Mouse (Mus musculus): ENCODE data around the gene Eppin. TPM values are rescaled to one million over a fixed set of nuclear protein-coding genes. Genes with fewer than 3 reads are reported as not detected.
A peak's percentile ranks its signal among the peaks of the same experiment; 100 is the strongest.
"Not testable (repeated sequence)": the region's sequence is repeated elsewhere in the genome, so short reads cannot be mapped to it uniquely, and the experiment has no call there.

The Eppin gene
- total RNA-seq (2021), result not detected
- long read RNA-seq, experiment 1, result 0 reads
- long read RNA-seq, experiment 2, result 0 reads

DNA sequence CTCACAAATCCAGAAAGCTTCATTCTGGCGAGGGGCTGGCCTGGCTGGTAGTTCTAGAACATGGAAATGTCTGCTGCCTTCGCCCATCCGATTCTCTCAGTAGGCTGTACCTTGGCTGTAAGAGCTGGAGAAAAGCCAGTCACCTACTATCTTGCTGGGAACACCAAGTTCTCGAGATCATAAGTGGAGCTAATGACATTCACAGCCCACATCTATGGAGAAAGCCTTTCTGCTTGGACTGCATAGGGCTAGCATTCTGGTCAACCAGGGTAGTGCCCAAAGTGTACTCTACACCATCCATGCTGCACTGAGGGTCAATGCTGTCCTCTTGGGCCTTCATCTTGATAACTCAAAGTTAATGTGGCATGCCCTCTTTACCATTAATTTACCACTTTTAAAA, at the start of gene Eppin:
Gene Eppin, minus strand, starts transcription at position 101 of the 400 bp plus-strand sequence.
- no peak for DNase-seq (ENCODE audit: low spot score)

DNA sequence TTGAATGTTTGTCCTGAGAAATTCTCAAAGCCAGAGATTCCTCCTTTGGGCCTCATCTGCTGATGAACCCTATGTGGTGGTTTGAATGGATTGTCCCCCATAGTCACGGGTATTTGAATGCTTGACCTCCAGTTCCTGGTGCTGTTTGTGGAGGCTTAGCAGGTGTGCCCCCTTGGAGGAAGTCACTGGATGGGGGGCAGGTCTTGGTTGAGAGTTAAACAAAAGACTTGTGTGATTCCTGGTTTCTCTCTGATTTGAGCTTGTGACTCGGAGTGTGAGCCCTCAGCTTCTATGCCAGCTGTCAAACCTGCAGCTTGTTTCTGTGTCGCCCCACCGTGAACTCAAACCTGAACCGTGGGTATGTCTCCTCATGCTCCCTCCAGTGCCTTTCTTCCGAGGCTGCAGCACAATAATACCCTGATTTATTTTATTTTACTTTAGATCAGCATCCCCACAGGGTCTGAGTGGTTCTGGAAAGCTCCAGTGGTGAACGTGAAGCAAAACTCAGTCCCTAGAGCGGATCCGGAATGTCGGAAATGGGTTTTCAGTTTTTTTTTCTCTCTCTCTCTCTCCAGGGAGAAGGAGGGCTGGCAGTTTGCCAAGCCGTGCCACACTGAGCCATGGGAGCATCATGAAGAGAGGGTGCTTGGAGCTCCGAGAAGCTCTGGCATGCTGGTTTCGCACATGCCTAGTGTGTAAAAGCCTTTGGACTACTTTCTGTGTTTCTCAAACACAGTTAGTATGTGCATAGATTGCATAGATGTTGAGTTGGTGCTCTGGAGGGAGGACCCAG, 48.7 kb upstream of the Eppin start:
- no peak for DNase-seq (ENCODE audit: low spot score)

DNA sequence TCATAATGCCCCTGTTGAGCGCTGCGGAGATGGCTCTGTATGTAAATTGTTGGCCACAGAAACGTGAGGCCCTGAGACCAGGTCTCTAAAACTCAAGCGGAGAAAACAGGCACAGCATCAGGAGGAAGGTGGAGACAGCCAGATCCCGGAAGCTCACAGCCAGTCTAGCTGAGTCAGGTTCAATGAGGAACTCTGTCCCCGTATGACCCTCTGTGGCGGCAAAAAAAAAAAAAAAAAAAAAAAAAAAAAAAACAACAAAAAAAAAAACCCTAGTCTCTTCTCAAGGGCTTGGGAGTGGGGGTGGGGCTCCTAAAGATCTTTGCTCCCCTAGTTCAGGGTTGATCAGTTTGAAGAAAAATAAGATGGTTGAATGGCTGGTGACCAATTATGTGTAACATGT, 47.7 kb upstream of the Eppin start:
- no peak for DNase-seq (ENCODE audit: low spot score)

DNA sequence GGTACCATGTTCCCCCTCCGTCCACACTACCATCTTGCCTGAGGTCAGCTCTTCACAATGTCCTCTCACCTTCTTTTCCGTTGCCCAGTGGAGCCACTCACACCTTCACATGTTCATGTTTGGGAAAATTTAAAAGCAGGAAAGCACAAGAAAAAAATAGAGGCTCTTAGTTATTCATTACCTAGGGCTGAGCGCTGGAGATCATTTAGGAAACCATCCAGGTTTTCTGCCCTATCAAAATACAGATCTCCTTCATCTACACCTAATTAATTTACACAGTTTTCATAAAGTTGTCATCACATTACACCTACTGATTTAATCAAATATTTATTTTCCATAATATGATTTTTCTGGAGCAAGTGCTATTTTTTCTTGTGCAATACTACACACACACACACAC, 45.3 kb upstream of the Eppin start, which contains the start of gene Wfdc16:
Gene Wfdc16, minus strand, starts transcription at position 101 of the 400 bp plus-strand sequence.
- DNase-seq (ENCODE audit: low spot score), result no peak

DNA sequence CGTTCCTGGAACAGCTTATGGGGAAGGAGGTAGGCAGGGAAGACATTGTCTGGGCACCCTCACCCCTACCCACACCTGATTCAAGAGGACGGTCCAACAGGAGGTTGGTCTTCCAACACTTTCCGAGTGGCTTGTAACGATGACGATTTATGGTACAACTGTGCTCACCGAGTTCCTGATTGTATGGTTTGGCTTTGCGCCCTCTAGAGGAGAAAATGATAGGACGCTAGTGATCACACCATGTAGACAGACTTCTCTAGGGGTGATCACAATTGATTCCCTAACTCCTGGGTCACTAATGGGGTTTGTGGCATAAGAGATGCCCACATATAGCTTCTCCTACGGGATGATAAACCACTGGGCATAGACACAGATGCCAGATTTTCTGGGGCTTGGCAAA, 41.9 kb upstream of the Eppin start:
- DNase-seq (ENCODE audit: low spot score), result no peak

DNA sequence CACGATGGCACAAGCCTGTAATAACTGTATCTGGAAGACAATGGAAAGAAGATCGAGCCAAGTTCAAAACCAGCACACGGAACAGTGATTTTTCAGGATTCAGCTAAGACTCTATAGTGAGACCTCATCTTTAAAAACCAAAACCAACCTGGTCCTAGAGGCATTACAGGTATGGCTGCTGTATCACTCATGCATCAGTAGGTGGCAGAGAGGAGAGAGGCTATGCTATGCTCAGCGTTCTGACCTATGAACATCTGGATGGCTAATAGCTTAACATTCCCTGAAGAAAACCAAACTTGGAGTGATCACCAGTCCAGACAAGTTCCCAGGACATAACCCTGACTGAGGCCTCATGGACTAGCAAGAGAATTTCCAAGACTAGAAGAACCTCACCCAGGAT, 28.4 kb upstream of the Eppin start:
- no peak for DNase-seq (ENCODE audit: low spot score)

DNA sequence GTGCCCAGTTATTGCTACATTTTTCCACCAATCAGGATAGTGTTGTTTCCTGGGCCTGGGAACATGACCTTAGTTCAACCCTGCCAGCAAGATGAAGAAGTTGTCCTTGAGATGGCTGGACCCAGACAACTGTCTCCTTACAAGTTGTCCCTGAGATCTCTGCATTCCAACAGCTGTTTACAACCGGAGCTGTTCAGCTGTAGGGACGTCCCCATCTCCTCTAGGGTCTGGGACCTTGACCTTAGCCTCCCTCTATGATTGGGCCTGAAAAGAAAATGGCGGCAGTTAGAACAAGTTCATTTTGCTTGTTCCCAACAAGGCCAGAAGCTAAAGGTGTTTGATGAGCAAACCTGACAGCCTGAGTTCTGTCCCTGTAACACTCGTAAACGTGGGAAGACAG, 25.7 kb upstream of the Eppin start:
- DNase-seq (ENCODE audit: low spot score), result no peak

DNA sequence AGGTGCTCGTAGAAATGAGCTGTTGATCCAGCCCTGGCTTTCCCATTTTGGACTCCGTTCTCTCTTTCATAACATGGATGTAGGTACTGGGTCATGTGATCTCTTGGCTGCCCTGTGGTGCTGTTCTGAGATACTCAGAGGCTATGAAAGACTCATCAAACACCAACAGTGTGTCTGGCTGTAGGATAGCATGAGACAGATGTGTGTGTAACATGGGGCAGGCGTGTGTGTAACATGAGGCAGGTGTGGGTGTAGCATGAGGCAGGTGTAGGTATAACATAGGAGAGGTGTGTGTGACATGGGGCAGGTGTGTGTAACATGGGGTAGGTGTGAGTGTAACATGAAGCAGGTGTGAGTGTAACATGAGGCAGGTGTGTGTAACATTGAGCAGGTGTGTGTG, 22.0 kb upstream of the Eppin start:
- DNase-seq (ENCODE audit: low spot score), result no peak

DNA sequence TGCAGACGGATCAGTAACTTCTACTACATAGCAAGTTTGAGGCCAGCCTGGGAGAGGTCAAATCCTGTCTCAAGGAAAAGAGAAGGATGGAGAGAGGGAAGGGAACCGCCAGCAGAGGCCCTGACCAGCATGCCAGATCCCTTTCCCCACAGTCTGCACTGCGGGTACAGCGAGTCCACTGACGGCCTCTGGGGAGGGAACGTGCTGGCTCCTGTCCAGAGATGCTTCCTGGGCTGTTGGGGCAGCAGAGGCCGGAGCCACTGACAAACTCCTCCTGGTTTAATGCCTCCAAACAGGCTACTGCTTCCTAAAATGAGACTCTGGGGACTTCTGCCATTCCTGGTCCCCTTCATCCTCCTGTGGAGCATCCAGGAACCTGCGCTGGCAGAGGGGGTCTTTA, 20.1 kb upstream of the Eppin start, which contains the start of the genes Wfdc6b and Wfdc8:
Gene Wfdc6b, plus strand, starts transcription at position 52 of the 400 bp plus-strand sequence.
Gene Wfdc8, minus strand, starts transcription at position 156 of the 400 bp plus-strand sequence.
- peak; percentile 51 for DNase-seq (ENCODE audit: low spot score)

DNA sequence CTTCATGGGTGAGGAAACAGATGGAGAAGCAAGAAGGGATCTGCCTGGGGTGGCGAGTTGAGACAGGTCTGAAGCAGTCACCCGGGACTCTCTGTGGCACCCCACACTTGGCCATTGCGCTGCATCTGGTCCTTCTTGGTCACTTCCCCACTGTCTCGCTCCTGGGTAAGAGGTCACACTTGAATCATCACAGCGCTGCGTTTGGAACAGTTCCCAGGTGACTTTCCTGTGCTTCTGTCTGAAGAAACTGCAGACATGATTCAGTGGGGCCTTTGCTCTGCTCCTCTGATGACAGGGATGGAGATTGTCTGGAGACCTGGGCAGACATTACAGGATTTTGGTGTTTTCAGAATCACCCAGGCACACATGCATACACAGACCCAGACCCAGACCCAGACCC, 15.4 kb upstream of the Eppin start:
- DNase-seq (ENCODE audit: low spot score), result no peak

DNA sequence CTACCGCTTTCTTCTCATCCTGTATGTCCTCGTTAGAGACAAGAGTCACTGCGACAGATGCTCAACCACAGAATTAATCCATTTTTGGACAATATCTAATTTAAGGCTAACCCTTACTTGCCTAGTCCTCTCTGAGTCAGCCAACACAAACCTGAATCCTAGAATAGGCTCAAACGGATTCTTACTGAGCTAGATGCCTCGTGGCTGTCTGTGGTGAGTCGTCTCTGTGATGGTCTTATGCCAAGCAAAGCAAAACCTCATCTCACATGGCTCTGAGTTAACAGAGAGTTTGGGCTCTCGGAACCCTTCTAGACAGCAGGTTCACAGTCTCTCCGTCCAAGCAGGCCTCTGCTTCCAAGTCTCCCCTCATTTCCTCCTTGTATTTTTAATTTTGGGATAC, 11.0 kb upstream of the Eppin start:
- no peak for DNase-seq (ENCODE audit: low spot score)

DNA sequence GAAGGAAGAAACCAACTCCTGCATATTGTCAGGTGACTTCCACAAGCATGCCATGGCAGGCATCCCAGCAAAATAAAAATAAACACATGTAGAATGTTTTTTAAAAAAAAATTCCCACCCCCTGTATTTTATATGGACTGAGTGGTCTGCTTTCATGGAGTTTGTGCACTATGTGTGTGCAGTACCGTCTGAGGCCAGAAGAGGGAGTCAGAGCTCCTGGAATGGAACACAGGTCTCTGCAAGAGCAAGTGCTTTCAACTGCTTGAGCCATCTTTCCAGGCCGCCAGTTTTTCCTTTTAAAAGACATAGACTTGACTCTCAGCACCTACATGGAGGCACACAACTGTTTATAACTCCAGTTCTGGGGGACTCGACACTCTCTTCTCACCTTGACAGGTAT, 10.1 kb upstream of the Eppin start:
- DNase-seq (ENCODE audit: low spot score), result no peak

DNA sequence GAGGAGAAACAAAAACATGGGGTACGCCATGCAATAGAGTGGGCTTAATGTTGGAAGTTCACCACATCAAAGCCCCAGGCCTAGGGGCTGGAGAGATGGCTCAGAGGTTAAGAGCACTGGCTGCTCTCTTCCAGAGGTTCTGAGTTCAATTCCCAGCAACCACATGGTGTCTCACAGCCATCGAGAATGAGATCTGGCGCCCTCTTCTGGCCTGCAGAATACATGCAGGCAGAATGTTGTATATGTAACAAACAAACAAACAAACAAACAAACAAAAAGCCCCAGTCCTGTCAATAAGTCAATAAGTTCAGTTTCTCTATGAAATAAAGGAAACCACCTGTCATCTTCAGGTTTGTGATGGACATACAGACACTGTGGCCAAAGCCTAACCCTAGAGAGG, 6.8 kb upstream of the Eppin start:
- DNase-seq (ENCODE audit: low spot score), result no peak

DNA sequence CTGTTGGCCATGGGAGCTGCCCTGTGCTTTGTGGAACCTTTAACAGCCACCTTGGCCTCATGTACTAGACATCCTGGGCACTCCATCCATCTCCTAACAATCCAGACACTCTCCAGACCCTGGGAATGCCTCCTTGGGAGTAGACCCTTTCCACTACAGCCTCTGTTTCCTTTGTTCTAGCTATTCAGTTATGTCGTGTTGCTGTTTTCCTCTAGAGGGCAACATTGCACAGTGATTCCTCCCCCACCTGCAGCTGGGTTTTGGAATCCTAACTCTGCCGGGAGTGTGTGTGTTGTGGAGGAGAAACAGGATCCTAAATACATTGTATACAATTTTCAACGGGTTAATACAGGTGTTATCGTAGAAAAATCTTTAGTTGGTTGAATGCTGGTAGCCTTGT, 1.4 kb downstream of the Eppin start:
- no peak for DNase-seq (ENCODE audit: low spot score)

DNA sequence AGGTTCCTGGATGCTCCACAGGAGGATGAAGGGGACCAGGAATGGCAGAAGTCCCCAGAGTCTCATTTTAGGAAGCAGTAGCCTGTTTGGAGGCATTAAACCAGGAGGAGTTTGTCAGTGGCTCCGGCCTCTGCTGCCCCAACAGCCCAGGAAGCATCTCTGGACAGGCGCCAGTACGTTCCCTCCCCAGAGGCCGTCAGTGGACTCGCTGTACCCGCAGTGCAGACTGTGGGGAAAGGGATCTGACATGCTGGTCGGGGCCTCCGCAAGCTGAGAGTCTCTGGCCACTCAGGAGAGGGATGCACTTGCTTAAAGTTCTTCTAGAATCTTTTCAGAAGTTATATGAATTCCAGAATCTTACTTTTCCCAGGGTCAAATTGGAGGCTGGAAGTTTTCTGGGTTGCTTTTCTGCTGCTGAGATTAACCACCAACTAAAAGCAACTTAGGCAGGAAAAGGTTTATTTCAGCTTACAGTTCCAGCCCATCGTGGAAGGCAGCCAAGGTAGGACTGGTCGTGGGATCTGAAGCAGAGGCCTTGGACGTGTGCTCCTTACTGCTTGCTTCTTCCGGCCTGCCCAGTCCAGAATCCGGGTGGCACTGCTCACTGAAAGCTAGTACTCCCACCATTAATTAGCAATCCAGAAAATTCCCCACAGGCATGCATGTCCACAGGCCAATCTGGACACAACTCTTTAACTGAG, 8.2 kb downstream of the Eppin start, which contains the start of gene Wfdc6a:
Gene Wfdc6a, minus strand, starts transcription at position 423 of the 701 bp plus-strand sequence.
- peak; percentile 37 for DNase-seq (ENCODE audit: low spot score)

DNA sequence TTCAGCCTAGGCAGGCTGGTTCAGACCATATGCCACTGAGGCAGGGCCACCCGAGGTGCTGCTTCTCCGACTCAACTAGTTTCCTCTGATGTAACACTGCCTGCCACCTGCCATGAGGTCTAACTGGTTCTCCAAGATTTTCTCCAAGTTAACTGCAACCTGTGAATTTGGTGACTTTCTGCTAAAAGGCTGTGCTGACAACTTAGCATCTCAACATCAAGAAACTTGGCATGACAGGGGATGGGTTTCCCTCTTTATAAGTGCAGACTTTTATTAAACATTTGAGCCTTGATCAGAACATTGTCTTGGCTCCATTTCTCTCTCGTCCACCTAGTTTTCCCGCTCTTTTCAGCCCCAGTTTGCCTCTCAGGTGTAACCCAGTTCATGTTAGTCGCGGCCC, 20.0 kb downstream of the Eppin start, which contains the start of gene Spint3:
Gene Spint3, minus strand, starts transcription at position 101 of the 400 bp plus-strand sequence.
- DNase-seq (ENCODE audit: low spot score), result not testable (repeated sequence)

DNA sequence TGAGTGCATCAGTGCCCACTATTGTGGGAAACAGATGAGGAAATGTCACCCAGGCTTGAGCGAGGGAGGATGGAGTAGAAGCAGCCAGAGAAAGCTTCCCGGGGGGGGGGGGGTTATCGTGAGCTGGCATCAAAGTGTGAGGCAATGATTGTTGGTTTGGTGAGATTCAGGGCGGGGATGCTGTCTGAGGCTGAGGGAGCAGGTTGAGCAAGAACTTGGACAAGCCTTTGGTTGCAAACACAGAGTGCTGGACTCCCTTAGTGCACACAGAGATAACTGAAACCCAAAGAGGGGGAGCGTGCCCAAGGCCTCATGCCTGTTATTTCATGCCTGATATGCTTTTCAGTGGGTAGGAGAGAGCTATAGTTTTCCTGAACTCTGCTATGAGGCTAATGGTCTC, 25.9 kb downstream of the Eppin start:
- DNase-seq (ENCODE audit: low spot score), result no peak

DNA sequence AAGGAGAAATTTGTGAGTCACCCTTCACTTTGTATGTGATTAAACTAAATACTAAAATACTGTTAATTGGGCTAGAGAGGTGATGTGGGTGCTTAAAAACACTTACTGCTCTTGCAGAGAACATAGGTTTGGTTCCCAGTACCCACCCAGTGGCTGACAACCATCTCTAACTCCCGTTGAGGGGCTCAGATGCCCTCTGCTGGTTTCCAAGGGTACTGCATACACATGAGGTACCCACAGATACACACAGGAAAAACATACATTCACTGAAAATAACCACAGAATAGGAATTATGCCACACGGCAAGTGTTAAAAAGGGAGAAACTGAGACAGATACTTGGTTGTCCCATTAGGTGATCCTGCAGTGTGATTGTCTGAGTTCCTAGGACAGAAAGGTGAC, 26.4 kb downstream of the Eppin start:
- no peak for DNase-seq (ENCODE audit: low spot score)

DNA sequence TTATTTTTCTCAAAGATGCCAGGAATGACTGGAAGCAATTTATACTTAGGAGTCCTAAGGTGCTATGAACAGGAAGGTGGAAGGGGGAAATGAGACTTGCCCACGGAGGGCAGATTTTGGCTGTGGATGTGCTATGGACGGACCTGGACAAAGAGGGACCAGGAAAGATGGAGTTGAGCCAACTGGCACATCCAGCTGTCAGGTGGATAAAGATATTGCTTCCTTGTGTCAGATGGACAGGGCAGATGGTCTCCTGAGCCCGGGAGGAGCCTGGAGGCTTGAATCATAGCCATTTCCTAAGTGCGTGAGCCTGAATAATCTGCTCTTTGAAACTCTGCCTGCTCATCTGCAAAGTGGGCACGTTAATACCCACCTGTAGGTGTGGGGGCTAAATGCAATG, 29.0 kb downstream of the Eppin start:
- DNase-seq (ENCODE audit: low spot score), result no peak

DNA sequence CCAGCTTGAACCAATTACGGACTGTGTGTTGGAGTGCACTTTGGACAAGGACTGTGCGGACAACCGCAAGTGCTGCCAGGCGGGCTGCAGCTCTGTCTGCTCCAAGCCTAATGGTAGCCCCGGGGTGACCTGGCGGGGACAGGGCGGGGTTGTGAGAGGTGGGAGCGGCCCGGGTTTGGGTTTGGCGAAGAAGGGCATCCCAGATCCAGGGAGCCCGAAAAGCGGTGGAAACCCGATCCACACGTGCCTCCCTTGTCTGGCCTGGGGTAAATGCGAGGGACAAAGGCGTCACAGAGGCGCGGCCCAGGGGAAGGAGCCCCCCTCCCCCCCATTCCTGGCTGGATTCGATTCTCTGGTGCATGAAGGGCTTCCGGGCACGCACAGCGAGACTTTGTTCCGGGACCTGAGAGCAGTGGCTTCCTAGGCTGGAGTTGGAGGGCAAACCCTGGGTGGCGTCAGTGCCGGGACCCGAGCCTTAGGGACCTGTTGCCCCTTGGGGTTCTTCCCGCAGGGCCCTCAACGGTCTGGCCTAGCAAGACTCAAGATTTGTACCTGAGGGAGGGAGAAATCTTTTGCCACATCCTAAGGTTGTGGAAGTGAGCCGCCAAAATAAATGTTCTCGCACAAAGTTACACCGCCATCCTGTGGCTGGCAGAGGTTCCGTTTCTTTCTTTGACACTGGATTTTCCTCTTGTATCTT, 29.9 kb downstream of the Eppin start:
- no peak for DNase-seq (ENCODE audit: low spot score)

DNA sequence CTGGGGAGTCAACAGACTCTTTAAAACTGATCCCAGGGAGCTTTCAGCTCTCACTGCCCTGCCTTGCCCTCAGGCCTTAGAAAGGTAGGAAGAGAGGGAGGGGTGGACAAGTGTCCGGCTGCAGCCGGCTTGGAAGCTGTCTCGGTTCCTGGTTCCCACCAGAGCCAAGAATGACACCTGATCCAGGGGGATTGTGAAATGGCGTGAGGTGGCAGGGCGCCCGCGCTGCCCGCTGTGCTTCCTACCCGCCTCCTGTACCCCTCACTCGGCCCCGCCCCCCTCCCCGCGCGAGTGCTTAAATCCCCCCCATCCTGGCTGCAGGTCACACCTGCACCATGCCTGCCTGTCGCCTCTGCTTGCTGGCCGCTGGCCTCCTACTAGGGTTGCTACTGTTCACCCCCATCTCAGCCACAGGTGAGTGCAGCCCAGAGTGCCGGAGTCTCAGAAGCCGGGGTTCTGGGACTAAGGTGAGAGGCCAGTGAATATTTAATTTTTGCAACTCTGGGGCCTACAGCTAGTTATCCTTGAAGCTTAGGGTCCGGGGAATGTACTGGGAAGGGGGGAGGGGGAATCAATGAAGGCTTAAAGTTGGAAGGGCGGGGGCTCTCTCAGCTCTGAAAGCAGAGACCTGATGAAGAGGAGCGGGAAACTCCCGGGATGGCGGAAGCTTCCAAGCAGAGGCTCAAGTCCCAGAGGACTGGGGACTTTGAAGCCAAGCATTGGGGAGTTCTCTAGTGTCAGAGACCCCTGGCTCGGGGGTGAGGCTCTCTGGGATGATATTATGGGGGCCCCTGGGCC, 30.8 kb downstream of the Eppin start, which contains the start of gene Wfdc2:
Gene Wfdc2, plus strand, starts transcription at position 23 of the 798 bp plus-strand sequence.
- peak; percentile 32 for DNase-seq (ENCODE audit: low spot score)
